ENCODE assay signal across 17 mouse cellular contexts in the genomic region with DNA sequence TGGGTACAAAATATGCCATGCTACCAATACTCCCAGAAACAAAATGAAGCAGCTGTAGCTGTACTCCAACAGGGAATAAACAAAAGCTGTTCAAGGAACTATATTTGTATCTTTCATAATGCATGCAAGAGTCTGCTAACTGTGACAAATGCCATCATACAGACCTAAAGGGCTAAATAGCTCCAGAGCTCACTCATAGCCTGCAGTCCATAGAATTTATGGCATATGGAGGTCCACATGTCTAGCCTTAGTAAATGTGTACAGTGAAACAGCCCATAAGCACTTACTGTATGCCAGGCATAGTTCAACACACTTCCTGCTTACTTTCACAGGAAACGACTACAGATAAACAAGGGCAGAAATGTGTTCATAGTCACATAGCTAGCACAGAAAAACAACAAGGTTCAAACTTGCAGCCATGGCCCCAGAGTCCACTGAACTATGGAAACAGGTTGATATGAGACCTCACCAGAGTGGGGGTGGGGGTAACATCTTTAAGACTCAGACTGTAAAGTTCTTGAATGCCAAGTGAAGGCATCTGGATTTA. TPM values are rescaled to one million over a fixed set of nuclear protein-coding genes. Genes with fewer than 3 reads are reported as not detected.
"Had no signal": no experiment of that assay in that cellular context is flagged by ENCODE, and none has a peak within 500 bp of the region (broad histone marks: within the 10 kb centered on the region; RNA-seq: fewer than 3 reads in every experiment).

No protein-coding gene starts in this region.

- ATAC-seq: intestine, embryonic 16.5 days; midbrain, embryonic 15.5 days had no signal

- H3K9me3 ChIP-seq: limb, embryonic 12.5 days; liver, embryonic 15.5 days; megakaryocyte, embryonic 14.5 days; midbrain, embryonic 15.5 days; neural tube, embryonic 13.5 days had no signal

- H3K27ac ChIP-seq: limb, embryonic 12.5 days; liver, embryonic 15.5 days; macrophage; midbrain, embryonic 15.5 days; neural tube, embryonic 13.5 days had no signal

- H3K36me3 ChIP-seq: limb, embryonic 12.5 days; liver, embryonic 15.5 days; neural tube, embryonic 13.5 days had no signal

- H3K4me1 ChIP-seq: limb, embryonic 12.5 days; liver, embryonic 15.5 days; midbrain, embryonic 15.5 days; neural tube, embryonic 13.5 days had no signal

- H3K4me2 ChIP-seq: limb, embryonic 12.5 days; liver, embryonic 15.5 days; midbrain, embryonic 11.5 days; midbrain, embryonic 15.5 days; neural tube, embryonic 13.5 days had no signal

- H3K4me3 ChIP-seq: limb, embryonic 12.5 days; liver, embryonic 15.5 days; megakaryocyte, embryonic 14.5 days; midbrain, embryonic 15.5 days; neural tube, embryonic 13.5 days had no signal

- H3K9ac ChIP-seq: limb, embryonic 12.5 days; liver, embryonic 15.5 days; midbrain, embryonic 15.5 days; neural tube, embryonic 13.5 days had no signal

- H3K27me3 ChIP-seq: limb, embryonic 12.5 days; liver, embryonic 15.5 days; megakaryocyte, embryonic 14.5 days; midbrain, embryonic 15.5 days; neural tube, embryonic 13.5 days had no signal

- DNase-seq: kidney, adult 8-10 months; kidney, postnatal 25 days; liver; lung, adult 2 months; lung, postnatal 14 days; right cerebral cortex, adult 18-20 months; thymus, adult 18-20 months; thymus, postnatal 25 days had no signal

RNA-seq across cellular contexts. Expression of gene Fam71d, which starts 5.6 kb away (rescaled TPM):
- polyA plus RNA-seq: intestine, embryonic 16.5 days; kidney, embryonic 16.5 days; limb, embryonic 12.5 days; liver, embryonic 15.5 days; macrophage; midbrain, embryonic 11.5 days had no signal
